Mouse (Mus musculus): Measurements from ENCODE around the gene Inafm2. TPM values are rescaled to one million over a fixed set of nuclear protein-coding genes. Genes with fewer than 3 reads are reported as not detected.

Inafm2 gene
- polyA plus RNA-seq, 2 experiments, result 5.0 to 18.3 TPM

- H3K9me3 ChIP-seq (ENCODE audit: control insufficient read depth, low read length), result no peaks in the 10 kb centered on the region
- no peak within 1 kb of the TSS for H3K27ac ChIP-seq
- no peak for ATAC-seq (ENCODE audit: insufficient read depth)
- 1% methylated on average over 50 of the region's 50 CpGs for WGBS (ENCODE audit: insufficient replicate concordance)
- peaks cover 82% of the 10 kb centered on the region for H3K27me3 ChIP-seq (ENCODE audit: control insufficient read depth, insufficient read depth, low read length)
- H3K4me1 ChIP-seq (replicated peaks; ENCODE audit: control insufficient read depth in 2 of 2, insufficient read depth in 2 of 2, low read length in 1 of 2), result no peaks in the 10 kb centered on the region
- no peaks in the 10 kb centered on the region for H3K36me3 ChIP-seq (replicated peaks; ENCODE audit: control insufficient read depth, insufficient read depth, low read depth)
- DNase-seq (ENCODE audit: low read depth in 3 of 3, low spot score in 3 of 3), result no peak
- peak within 1 kb of the TSS; percentile 57 for H3K4me2 ChIP-seq (ENCODE audit: low read depth)
- TF ChIP-seq CTCF (IDR thresholded peaks at IDR 0.05; ENCODE audit: low read depth) (no peak), EP300 (IDR thresholded peaks at IDR 0.05; ENCODE audit: low read depth) (no peak)
- H3K9ac ChIP-seq (replicated peaks), result no peak within 1 kb of the TSS
- peak within 1 kb of the TSS in 1 of 2 experiments; percentile 44; a peak in 2 of 4 replicates for H3K4me3 ChIP-seq (ENCODE audit: insufficient read depth in 1 of 2, low read depth in 2 of 2, low read length in 2 of 2)
Measured at GRCm38 (mm10) chr2:118703913-118704730, 41.4 kb upstream of the Inafm2 start, which contains the start of gene Ankrd63. Gene Ankrd63 (minus strand): TSS chr2:118703963.

GRCm38 (mm10) chr2:118706436-118706835 lies 39.1 kb upstream of the Inafm2 start:
- H3K4me2 ChIP-seq (ENCODE audit: low read depth), result no peak overlapping the region
- H3K9ac ChIP-seq (replicated peaks), result no peak overlapping the region
- H3K27ac ChIP-seq, result no peak overlapping the region
- peaks cover 80% of the 10 kb centered on the region for H3K27me3 ChIP-seq (ENCODE audit: control insufficient read depth, insufficient read depth, low read length)
- H3K4me3 ChIP-seq (ENCODE audit: insufficient read depth in 1 of 2, low read depth in 2 of 2, low read length in 2 of 2), result no peak overlapping the region
- no peaks in the 10 kb centered on the region for H3K36me3 ChIP-seq (replicated peaks; ENCODE audit: control insufficient read depth, insufficient read depth, low read depth)
- no peaks in the 10 kb centered on the region for H3K4me1 ChIP-seq (replicated peaks; ENCODE audit: control insufficient read depth in 2 of 2, insufficient read depth in 2 of 2, low read length in 1 of 2)
- DNase-seq (ENCODE audit: low read depth in 3 of 3, low spot score in 3 of 3), result peak in 1 of 3 experiments; percentile 30
- ATAC-seq (ENCODE audit: insufficient read depth), result no peak
- no peaks in the 10 kb centered on the region for H3K9me3 ChIP-seq (ENCODE audit: control insufficient read depth, low read length)
- 2% methylated on average over 6 of the region's 6 CpGs for WGBS (ENCODE audit: insufficient replicate concordance)
- TF ChIP-seq EP300 (IDR thresholded peaks at IDR 0.05; ENCODE audit: low read depth) (no peak), CTCF (IDR thresholded peaks at IDR 0.05; ENCODE audit: low read depth) (no peak)

- ATAC-seq (ENCODE audit: insufficient read depth), result no peak
- Histone ChIP-seq H3K9ac (replicated peaks) (no peak overlapping the region), H3K27me3 (ENCODE audit: control insufficient read depth, insufficient read depth, low read length) (peaks cover 61% of the 10 kb centered on the region), H3K36me3 (replicated peaks; ENCODE audit: control insufficient read depth, insufficient read depth, low read depth) (no peaks in the 10 kb centered on the region), H3K4me2 (ENCODE audit: low read depth) (no peak overlapping the region), H3K4me1 (replicated peaks; ENCODE audit: control insufficient read depth in 2 of 2, insufficient read depth in 2 of 2, low read length in 1 of 2) (no peaks in the 10 kb centered on the region), H3K27ac (no peak overlapping the region), H3K9me3 (ENCODE audit: control insufficient read depth, low read length) (no peaks in the 10 kb centered on the region), H3K4me3 (ENCODE audit: insufficient read depth in 1 of 2, low read depth in 2 of 2, low read length in 2 of 2) (no peak overlapping the region)
- 58% methylated on average over 4 of the region's 4 CpGs for WGBS (ENCODE audit: insufficient replicate concordance)
- TF ChIP-seq EP300 (IDR thresholded peaks at IDR 0.05; ENCODE audit: low read depth), result no peak
- no peak for TF ChIP-seq CTCF (IDR thresholded peaks at IDR 0.05; ENCODE audit: low read depth)
- DNase-seq (ENCODE audit: low read depth in 3 of 3, low spot score in 3 of 3), result no peak
Measured at GRCm38 (mm10) chr2:118708472-118708871, 37.1 kb upstream of the Inafm2 start.

GRCm38 (mm10) chr2:118709655-118710221 lies 35.8 kb upstream of the Inafm2 start:
- H3K27ac ChIP-seq, result no peak overlapping the region
- no peak overlapping the region for H3K4me3 ChIP-seq (ENCODE audit: insufficient read depth in 1 of 2, low read depth in 2 of 2, low read length in 2 of 2)
- 44% methylated on average over 4 of the region's 4 CpGs for WGBS (ENCODE audit: insufficient replicate concordance)
- TF ChIP-seq EP300 (IDR thresholded peaks at IDR 0.05; ENCODE audit: low read depth), result no peak
- no peak for TF ChIP-seq CTCF (IDR thresholded peaks at IDR 0.05; ENCODE audit: low read depth)
- no peak for DNase-seq (ENCODE audit: low read depth in 3 of 3, low spot score in 3 of 3)
- H3K9me3 ChIP-seq (ENCODE audit: control insufficient read depth, low read length), result no peaks in the 10 kb centered on the region
- H3K36me3 ChIP-seq (replicated peaks; ENCODE audit: control insufficient read depth, insufficient read depth, low read depth), result no peaks in the 10 kb centered on the region
- ATAC-seq (ENCODE audit: insufficient read depth), result no peak
- H3K4me2 ChIP-seq (ENCODE audit: low read depth), result no peak overlapping the region
- no peak overlapping the region for H3K9ac ChIP-seq (replicated peaks)
- H3K27me3 ChIP-seq (ENCODE audit: control insufficient read depth, insufficient read depth, low read length), result peaks cover 48% of the 10 kb centered on the region
- H3K4me1 ChIP-seq (replicated peaks; ENCODE audit: control insufficient read depth in 2 of 2, insufficient read depth in 2 of 2, low read length in 1 of 2), result no peaks in the 10 kb centered on the region

- no peaks in the 10 kb centered on the region for H3K36me3 ChIP-seq (replicated peaks; ENCODE audit: control insufficient read depth, insufficient read depth, low read depth)
- 20% methylated on average over 36 of the region's 36 CpGs for WGBS (ENCODE audit: insufficient replicate concordance)
- H3K4me3 ChIP-seq (ENCODE audit: insufficient read depth in 1 of 2, low read depth in 2 of 2, low read length in 2 of 2), result no peak overlapping the region
- peaks cover 35% of the 10 kb centered on the region for H3K27me3 ChIP-seq (ENCODE audit: control insufficient read depth, insufficient read depth, low read length)
- ATAC-seq (ENCODE audit: insufficient read depth) (0 out of 2 replicates have a peak, but pooled peaks have one; percentile 20), DNase-seq (ENCODE audit: low read depth in 3 of 3, low spot score in 3 of 3) (no peak)
- TF ChIP-seq CTCF (IDR thresholded peaks at IDR 0.05; ENCODE audit: low read depth) (no peak), EP300 (IDR thresholded peaks at IDR 0.05; ENCODE audit: low read depth) (no peak)
- H3K4me1 ChIP-seq (replicated peaks; ENCODE audit: control insufficient read depth in 2 of 2, insufficient read depth in 2 of 2, low read length in 1 of 2), result no peaks in the 10 kb centered on the region
- H3K9me3 ChIP-seq (ENCODE audit: control insufficient read depth, low read length), result no peaks in the 10 kb centered on the region
- peak overlapping the region; percentile 44 for H3K4me2 ChIP-seq (ENCODE audit: low read depth)
- H3K27ac ChIP-seq, result no peak overlapping the region
- H3K9ac ChIP-seq (replicated peaks), result no peak overlapping the region
Measured at GRCm38 (mm10) chr2:118711038-118711494, 34.5 kb upstream of the Inafm2 start.

All from liver, embryonic 14.5 days (tissue).